Mouse (Mus musculus): Measurements from ENCODE around the gene Gnb1. TPM values are rescaled to one million over a fixed set of nuclear protein-coding genes. Genes with fewer than 3 reads are reported as not detected.
A peak's percentile ranks its signal among the peaks of the same experiment; 100 is the strongest.

Gene Gnb1
- total RNA-seq, 2 experiments from 2014 or later = 718 to 729 TPM

GRCm38 (mm10) chr4:155601091-155601996 lies 110.2 kb downstream of the Gnb1 start, which contains the start of gene Slc35e2:
TSS of gene Slc35e2 (plus strand) at chr4:155601416.
- DNase-seq (ENCODE audit: low spot score in 2 of 2) = peak; percentile 89 to 90
- peak within 1 kb of the TSS; percentile 100 for H3K27ac ChIP-seq
- peak within 1 kb of the TSS; percentile 82 for H3K4me3 ChIP-seq
- TF ChIP-seq CTCF (conservative IDR thresholded peaks at IDR 0.05) = peak; percentile 51

GRCm38 (mm10) chr4:155601997-155602456 lies 110.9 kb downstream of the Gnb1 start:
- no peak for TF ChIP-seq CTCF (conservative IDR thresholded peaks at IDR 0.05)
- peak in 1 of 2 experiments; percentile 7 for DNase-seq (ENCODE audit: low spot score in 2 of 2)
- peak overlapping the region; percentile 82 for H3K4me3 ChIP-seq
- peak overlapping the region; percentile 100 for H3K27ac ChIP-seq

GRCm38 (mm10) chr4:155602753-155603152 lies 111.6 kb downstream of the Gnb1 start:
- DNase-seq (ENCODE audit: low spot score in 2 of 2) = no peak
- Histone ChIP-seq H3K4me3 (peak overlapping the region; percentile 82), H3K27ac (no peak overlapping the region)
- no peak for TF ChIP-seq CTCF (conservative IDR thresholded peaks at IDR 0.05)

GRCm38 (mm10) chr4:155603801-155604200 lies 112.6 kb downstream of the Gnb1 start:
- no peak overlapping the region for H3K27ac ChIP-seq
- no peak for DNase-seq (ENCODE audit: low spot score in 2 of 2)
- TF ChIP-seq CTCF (conservative IDR thresholded peaks at IDR 0.05) = no peak
- H3K4me3 ChIP-seq = no peak overlapping the region

GRCm38 (mm10) chr4:155605132-155605531 lies 114.0 kb downstream of the Gnb1 start:
- no peak overlapping the region for H3K27ac ChIP-seq
- no peak for TF ChIP-seq CTCF (conservative IDR thresholded peaks at IDR 0.05)
- H3K4me3 ChIP-seq = no peak overlapping the region
- no peak for DNase-seq (ENCODE audit: low spot score in 2 of 2)

GRCm38 (mm10) chr4:155606825-155607224 lies 115.7 kb downstream of the Gnb1 start:
- DNase-seq (ENCODE audit: low spot score in 2 of 2) = no peak
- no peak for TF ChIP-seq CTCF (conservative IDR thresholded peaks at IDR 0.05)

More at GRCm38 (mm10) chr4:155606825-155607224, 115.7 kb downstream of the Gnb1 start:
- Histone ChIP-seq H3K4me3 (no peak overlapping the region), H3K27ac (no peak overlapping the region)

Other genes with a start within 250 kb of the Gnb1 start
- 10 to 100 TPM; 29.2 to 34.3 TPM for gene Faap20, start 241.6 kb upstream of the Gnb1 start, total RNA-seq (2021)
- 100 to 1,000 TPM; 158 to 160 TPM for gene Prkcz, start 130.0 kb upstream of the Gnb1 start, total RNA-seq (2021)
- 10 to 100 TPM; 24.2 to 28.4 TPM for gene Gabrd, start 93.2 kb upstream of the Gnb1 start, total RNA-seq (2021)
- 10 to 100 TPM; 13.8 to 16.2 TPM for gene Cfap74, start 82.2 kb upstream of the Gnb1 start, total RNA-seq (2021)
- 1 to 10 TPM; 5.0 to 6.7 TPM for gene Tmem52, start 22.2 kb upstream of the Gnb1 start, total RNA-seq (2021)
- gene Nadk, start 71.0 kb downstream of the Gnb1 start, total RNA-seq (2021) = 10 to 100 TPM; 61.2 to 63.5 TPM
- gene Slc35e2, start 110.1 kb downstream of the Gnb1 start, total RNA-seq (2021) = 10 to 100 TPM; 39.7 to 40.3 TPM
- gene Cdk11b, start 133.5 kb downstream of the Gnb1 start, total RNA-seq (2021) = 10 to 100 TPM; 43.6 to 48.8 TPM
- not detected for gene Gm10563, start 154.0 kb downstream of the Gnb1 start, total RNA-seq (2021)
- 1 to 10 TPM; 2.7 to 3.4 TPM for gene Mmp23, start 162.0 kb downstream of the Gnb1 start, total RNA-seq (2021)
- 100 to 1,000 TPM; 111 to 114 TPM for gene Mib2, start 177.8 kb downstream of the Gnb1 start, total RNA-seq (2021)
- 10 to 100 TPM; 26.5 to 27.9 TPM for gene Fndc10, start 203.0 kb downstream of the Gnb1 start, total RNA-seq (2021)
- 10 to 100 TPM; 90.9 to 92.8 TPM for gene Ssu72, start 213.4 kb downstream of the Gnb1 start, total RNA-seq (2021)
- 10 to 100 TPM; 32.7 to 39.0 TPM for gene Tmem240, start 243.4 kb downstream of the Gnb1 start, total RNA-seq (2021)

Data from layer of hippocampus, adult 2 months (tissue).